Mouse (Mus musculus) intestine, embryonic 14.5 days (tissue): Measurements from ENCODE around the gene Rasa3. TPM values are rescaled to one million over a fixed set of nuclear protein-coding genes. Genes with fewer than 3 reads are reported as not detected.

Source experiments
- ATAC-seq: fragments of 200-750 bp; cut with Nextera tagmentation; replicated peaks from 2 replicates; pipeline ENCODE4 v1.8.0; 2017; ENCODE audit warnings: low read depth, moderate number of reproducible peaks, moderate TSS enrichment, moderate library complexity; ENCODE audit not compliant: low FRiP score, low TSS enrichment
- DNase-seq: peaks from one replicate; pipeline ENCODE4 v3.0.0-alpha.2; 2018; ENCODE audit warnings: low spot score
- H3K27ac ChIP-seq: fragments of 300-500 bp; sonication (generic); 2 replicates; pipeline ENCODE4 v1.5.1; 2014; ENCODE audit warnings: low read depth, mild to moderate bottlenecking, control low read depth
- H3K27me3 ChIP-seq: fragments of 300-500 bp; sonication (generic); replicated peaks from 2 replicates; pipeline ENCODE4 v1.6.1; 2014; ENCODE audit warnings: low read length, control low read depth; ENCODE audit not compliant: control insufficient read depth, insufficient read depth
- H3K36me3 ChIP-seq: fragments of 300-500 bp; sonication (generic); 2 replicates; pipeline ENCODE4 v1.6.1; 2014; ENCODE audit warnings: low read length, control low read depth; ENCODE audit not compliant: control insufficient read depth, insufficient read depth
- H3K4me1 ChIP-seq: fragments of 300-500 bp; sonication (generic); replicated peaks from 2 replicates; pipeline ENCODE4 v1.6.1; 2014; ENCODE audit warnings: low read length, control low read depth, mixed read lengths; ENCODE audit not compliant: control insufficient read depth, insufficient read depth
- H3K4me2 ChIP-seq: fragments of 300-500 bp; sonication (generic); 2 replicates; pipeline ENCODE4 v1.6.1; 2014; ENCODE audit warnings: low read length
- H3K4me3 ChIP-seq: fragments of 300-500 bp; sonication (generic); 2 replicates; pipeline ENCODE4 v1.5.1; 2014; ENCODE audit warnings: low read depth, low read length, control low read depth, mixed read lengths
- H3K9ac ChIP-seq: fragments of 300-500 bp; sonication (generic); 2 replicates; pipeline ENCODE4 v1.6.1; 2014; ENCODE audit warnings: mild to moderate bottlenecking, low read length
- H3K9me3 ChIP-seq: fragments of 300-500 bp; sonication (generic); 2 replicates; pipeline ENCODE4 v1.6.1; 2016; ENCODE audit warnings: low read length, control low read depth; ENCODE audit not compliant: control insufficient read depth
- WGBS: fragments of 180-500 bp; shearing (Covaris S2); extraction: QIAGEN DNeasy Blood & Tissue Kit; methylation state at CpG from one replicate; pipeline ENCODE4 v1.1.7; 2014; 5-methylcytosine and 5-hydroxymethylcytosine counted together
- polyA plus RNA-seq: library from polyadenylated mRNA; unstranded; fragments of >200 nt; fragmentation: Nextera tagmentation; extraction: Ambion mirVana; gene quantifications from 2 replicates; pipeline ENCODE4 v1.2.1, GENCODE M21; 2014

Rasa3 gene
- polyA plus RNA-seq, 1 experiment from 2014 or later: 24.9 TPM

DNA sequence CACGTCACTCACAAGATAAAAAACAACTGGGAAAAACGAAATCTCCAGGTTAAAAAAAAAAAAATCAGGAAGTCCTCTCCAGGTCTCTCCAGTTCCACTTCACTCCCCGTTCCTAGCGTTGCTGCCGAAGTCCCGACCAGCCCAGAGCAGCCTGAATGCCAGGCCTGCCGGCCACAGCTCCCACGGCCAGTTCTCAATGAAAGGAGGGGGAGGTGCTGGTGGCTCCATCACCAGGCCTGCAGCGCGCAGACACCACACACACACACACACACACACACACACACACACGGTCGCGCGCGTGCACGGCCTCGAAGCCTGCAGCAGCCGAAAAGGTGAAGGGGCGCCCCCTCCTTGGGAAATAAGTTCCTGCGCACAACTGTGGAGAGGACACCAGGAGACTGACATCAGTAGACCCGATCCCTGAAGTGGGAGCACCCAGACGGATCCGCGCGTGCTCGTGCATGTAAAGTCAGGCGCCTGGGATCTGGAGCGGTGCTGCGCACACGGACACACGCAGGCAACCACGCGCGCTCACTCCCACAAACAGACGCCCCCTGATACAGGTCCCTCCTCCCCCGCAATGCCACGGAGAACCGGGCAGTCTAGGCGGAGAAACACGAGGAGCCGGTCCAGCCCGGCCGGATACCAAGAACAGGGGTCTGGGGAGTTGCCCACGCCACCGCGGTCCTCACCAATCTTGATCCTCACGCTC, 546 bp downstream of the Rasa3 start:
- DNase-seq: peak; percentile 91
- H3K36me3 ChIP-seq: no peaks in the 10 kb centered on the region
- 0 out of 2 replicates have a peak, but pooled peaks cover 3% of the 10 kb centered on the region for H3K27me3 ChIP-seq
- peak; percentile 63 for ATAC-seq
- H3K4me1 ChIP-seq: peaks cover 17% of the 10 kb centered on the region
- H3K4me3 ChIP-seq: peak overlapping the region; percentile 54
- no peaks in the 10 kb centered on the region for H3K9me3 ChIP-seq
- WGBS: under 1% methylated on average over 47 of the region's 47 CpGs
- H3K27ac ChIP-seq: peak overlapping the region; percentile 63
- H3K4me2 ChIP-seq: peak overlapping the region; percentile 77
- H3K9ac ChIP-seq: peak overlapping the region; percentile 59

DNA sequence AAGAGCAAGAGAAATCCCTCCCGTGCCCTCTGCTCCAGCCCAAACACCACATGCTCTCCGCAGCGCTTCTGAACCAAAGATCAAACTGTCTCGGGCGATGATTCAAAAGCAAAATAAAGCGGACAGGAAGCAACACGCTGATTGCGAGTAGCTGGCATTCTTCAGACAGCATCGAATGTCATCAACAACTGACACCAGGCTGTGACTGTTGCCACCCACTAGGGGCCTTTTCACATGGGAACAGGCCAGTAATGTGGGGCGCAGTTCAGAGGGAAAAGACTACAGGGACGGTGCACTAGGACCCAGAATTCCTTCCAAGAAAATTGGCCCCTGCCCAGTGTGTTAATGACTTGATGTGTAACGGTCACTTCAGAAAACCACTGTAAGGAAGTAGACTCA, 1.1 kb downstream of the Rasa3 start:
- no peaks in the 10 kb centered on the region for H3K9me3 ChIP-seq
- peak overlapping the region; percentile 63 for H3K27ac ChIP-seq

DNA sequence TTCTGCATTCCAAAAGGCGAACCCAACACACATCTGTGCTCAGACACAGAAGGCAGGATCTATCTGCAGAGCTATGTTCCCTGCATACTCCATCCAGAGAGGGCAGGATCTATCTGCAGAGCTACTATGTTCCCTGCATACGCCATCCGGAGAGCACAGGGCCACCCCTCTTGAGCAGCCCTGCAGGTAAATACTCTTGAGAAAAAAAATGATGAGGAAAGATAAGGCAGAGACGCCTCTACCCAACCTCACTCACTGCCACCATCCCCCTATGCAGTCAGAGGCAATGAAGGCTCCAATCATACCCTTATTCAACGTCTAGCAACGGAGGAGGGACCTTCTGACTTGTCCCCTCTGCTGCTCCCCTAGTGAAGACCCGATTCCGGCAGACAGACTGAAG, 1.9 kb downstream of the Rasa3 start:
- H3K9me3 ChIP-seq: no peaks in the 10 kb centered on the region
- no peak for ATAC-seq
- 35% methylated on average over 8 of the region's 8 CpGs for WGBS
- no peaks in the 10 kb centered on the region for H3K36me3 ChIP-seq
- H3K27me3 ChIP-seq: 0 out of 2 replicates have a peak, but pooled peaks cover 3% of the 10 kb centered on the region
- H3K27ac ChIP-seq: no peak overlapping the region
- H3K4me1 ChIP-seq: peaks cover 17% of the 10 kb centered on the region
- no peak for DNase-seq
- peak overlapping the region; percentile 77 for H3K4me2 ChIP-seq
- peak overlapping the region; percentile 54 for H3K4me3 ChIP-seq
- H3K9ac ChIP-seq: peak overlapping the region; percentile 59; the same call in 1 of the 2 replicates

More for the DNA sequence above, 1.1 kb downstream of the Rasa3 start:
- ATAC-seq (no peak), DNase-seq (no peak)
- Histone ChIP-seq H3K4me1 (peaks cover 17% of the 10 kb centered on the region), H3K36me3 (no peaks in the 10 kb centered on the region), H3K9ac (peak overlapping the region; percentile 59), H3K4me2 (peak overlapping the region; percentile 77), H3K4me3 (peak overlapping the region; percentile 54), H3K27me3 (0 out of 2 replicates have a peak, but pooled peaks cover 3% of the 10 kb centered on the region)
- WGBS: 2% methylated on average over 12 of the region's 12 CpGs

DNA sequence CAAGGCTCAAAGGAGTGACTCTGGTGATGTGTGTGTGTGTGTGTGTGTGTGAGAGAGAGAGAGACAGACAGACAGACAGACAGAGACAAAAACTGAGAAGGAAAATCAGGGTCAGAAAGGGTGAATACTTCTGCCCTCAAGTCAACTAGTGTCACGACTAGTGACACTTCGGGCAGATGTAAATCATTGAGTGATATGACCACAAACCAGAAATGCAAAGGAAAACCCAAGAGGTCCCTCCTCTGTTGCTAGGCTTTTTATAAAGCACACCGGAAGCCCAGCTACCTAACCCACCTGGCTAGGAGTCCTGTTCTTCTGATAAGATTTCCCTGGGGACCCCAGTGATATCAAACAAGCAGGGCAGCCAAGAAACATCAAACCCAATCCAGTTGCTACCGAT, 2.3 kb downstream of the Rasa3 start:
- ATAC-seq (no peak), DNase-seq (no peak)
- no peak overlapping the region for H3K27ac ChIP-seq
- H3K9ac ChIP-seq: no peak overlapping the region
- no peaks in the 10 kb centered on the region for H3K36me3 ChIP-seq
- peak overlapping the region; percentile 77 for H3K4me2 ChIP-seq
- H3K9me3 ChIP-seq: no peaks in the 10 kb centered on the region
- 64% methylated on average over 4 of the region's 4 CpGs for WGBS
- H3K4me3 ChIP-seq: peak overlapping the region; percentile 54; the same call in 1 of the 2 replicates
- H3K4me1 ChIP-seq: peaks cover 20% of the 10 kb centered on the region
- H3K27me3 ChIP-seq: 0 out of 2 replicates have a peak, but pooled peaks cover 3% of the 10 kb centered on the region

DNA sequence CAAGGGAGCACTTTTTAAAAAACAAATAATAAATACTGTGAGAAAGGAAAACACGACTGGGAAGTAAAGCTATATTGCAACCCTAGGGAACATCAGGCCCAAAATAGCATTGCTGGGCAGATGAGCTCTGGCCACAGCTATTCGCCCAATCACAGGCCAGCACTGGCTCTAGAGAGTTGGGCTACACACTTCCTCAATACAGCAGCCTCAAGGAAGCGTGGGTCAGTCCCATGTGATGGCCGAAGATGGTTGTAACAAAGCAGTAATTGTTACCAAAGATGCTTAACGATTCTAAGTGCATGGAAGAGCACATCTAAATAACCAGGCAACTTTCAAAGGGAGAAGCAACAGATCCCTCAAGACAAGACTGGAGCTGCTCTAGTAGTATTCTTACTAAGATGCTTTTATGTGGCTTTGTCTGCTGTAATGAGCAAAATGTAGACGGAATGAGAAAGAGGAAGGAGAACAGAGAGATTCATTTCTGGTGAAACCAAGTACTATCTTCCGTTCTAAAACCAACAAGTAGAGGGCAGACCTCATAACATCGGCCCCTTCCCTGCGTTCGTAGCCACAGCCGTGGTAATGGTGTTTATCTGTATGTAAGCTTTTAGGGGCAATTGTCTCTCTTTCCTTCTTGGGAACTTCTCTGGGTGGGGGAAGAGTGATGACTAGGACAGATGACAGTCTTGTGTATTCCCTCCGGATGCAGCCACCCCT, 3.0 kb downstream of the Rasa3 start:
- Histone ChIP-seq H3K9ac (no peak overlapping the region), H3K4me2 (peak overlapping the region; percentile 77; the same call in 1 of the 2 replicates), H3K4me3 (no peak overlapping the region), H3K27me3 (no peaks in the 10 kb centered on the region), H3K4me1 (peaks cover 27% of the 10 kb centered on the region), H3K27ac (no peak overlapping the region), H3K36me3 (no peaks in the 10 kb centered on the region), H3K9me3 (no peaks in the 10 kb centered on the region)
- WGBS: 52% methylated on average over 12 of the region's 12 CpGs
- no peak for ATAC-seq
- DNase-seq: no peak

DNA sequence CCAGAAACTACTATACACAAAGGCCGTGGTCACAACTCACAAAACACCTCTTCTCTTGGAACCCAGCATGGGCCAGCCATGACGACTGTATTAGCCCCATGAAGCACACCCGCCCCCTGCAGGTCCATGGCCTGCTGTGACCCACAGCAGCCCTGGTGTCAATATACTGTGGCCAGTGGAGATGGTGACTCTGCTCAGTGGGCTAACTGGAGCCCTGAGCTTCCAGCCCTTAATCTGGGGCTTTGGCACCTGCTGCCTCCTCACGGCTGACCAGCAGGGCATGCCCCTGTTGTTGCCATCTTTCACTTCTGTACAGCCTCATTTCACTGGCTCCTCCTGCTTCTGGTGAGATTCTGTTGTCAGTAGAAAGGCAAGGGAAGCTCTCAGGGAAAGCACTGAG, 4.2 kb downstream of the Rasa3 start:
- DNase-seq (no peak), ATAC-seq (no peak)
- H3K27ac ChIP-seq: no peak overlapping the region
- H3K9me3 ChIP-seq: no peaks in the 10 kb centered on the region
- H3K4me2 ChIP-seq: no peak overlapping the region
- no peaks in the 10 kb centered on the region for H3K36me3 ChIP-seq
- 72% methylated on average over 4 of the region's 4 CpGs for WGBS
- no peak overlapping the region for H3K9ac ChIP-seq
- no peak overlapping the region for H3K4me3 ChIP-seq
- H3K4me1 ChIP-seq: peaks cover 37% of the 10 kb centered on the region
- no peaks in the 10 kb centered on the region for H3K27me3 ChIP-seq

DNA sequence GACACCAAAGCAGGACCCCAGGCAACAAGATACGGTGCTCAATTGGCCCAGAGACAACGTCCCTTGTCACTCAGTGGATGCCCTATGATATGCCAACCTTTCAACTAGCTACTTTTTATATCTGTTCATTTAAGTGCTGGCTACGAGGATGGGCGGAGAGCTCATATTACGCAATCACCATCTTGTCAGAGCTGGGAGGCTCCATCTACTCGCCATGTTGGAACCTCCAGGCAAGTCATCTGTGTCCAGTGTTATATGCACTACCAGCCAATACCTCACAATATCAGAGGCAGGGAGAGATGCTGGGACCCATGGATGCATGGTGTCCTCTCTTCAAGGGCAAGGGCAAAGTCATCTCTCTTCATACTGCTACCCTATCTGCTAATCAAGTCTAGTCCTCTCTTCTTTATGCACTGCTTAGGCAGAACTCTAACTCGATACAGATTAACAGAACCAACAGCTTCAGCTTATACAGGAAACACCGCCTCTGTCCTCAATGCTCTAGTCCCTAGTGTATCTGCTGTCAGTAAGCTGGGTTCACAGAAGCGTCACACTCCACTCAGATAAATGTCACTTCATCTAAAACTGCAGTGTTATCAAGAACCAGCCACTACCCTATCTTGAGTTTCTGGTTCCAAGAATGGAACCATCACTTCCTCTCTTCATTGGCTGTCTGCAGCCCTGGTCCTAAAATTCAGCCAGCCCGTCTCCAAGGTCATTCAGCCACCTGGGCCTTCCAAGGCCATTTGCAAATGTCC, 6.0 kb downstream of the Rasa3 start:
- no peak for DNase-seq
- no peak overlapping the region for H3K9ac ChIP-seq
- H3K27ac ChIP-seq: no peak overlapping the region
- H3K36me3 ChIP-seq: no peaks in the 10 kb centered on the region
- H3K27me3 ChIP-seq: no peaks in the 10 kb centered on the region
- ATAC-seq: no peak
- H3K4me3 ChIP-seq: no peak overlapping the region
- H3K4me2 ChIP-seq: no peak overlapping the region
- H3K4me1 ChIP-seq: peaks cover 41% of the 10 kb centered on the region
- 91% methylated on average over 10 of the region's 10 CpGs for WGBS
- no peaks in the 10 kb centered on the region for H3K9me3 ChIP-seq

DNA sequence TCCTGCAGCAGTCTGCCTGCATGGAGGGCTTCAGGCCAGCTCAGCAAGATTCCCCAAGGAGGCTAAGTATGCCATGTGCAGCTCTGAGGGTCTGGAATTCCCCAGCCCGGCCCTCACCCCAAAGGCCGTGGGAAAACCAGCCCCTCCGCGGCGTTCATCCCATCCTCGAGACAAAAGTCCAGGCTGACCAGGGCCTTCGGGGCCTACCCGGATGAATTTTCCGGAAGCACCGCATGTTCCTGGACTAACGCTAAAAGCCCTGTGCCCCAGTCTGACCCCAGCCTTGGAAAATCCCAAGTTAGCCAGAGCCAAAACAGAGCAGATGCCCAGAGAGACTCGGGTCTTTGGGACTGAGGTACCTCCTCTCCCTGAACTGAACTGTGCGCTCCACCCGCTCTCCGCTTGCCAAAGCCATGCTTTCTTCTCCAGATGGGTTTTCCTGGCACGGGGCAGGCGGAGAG, 7.4 kb downstream of the Rasa3 start:
- ATAC-seq (no peak), DNase-seq (no peak)
- no peaks in the 10 kb centered on the region for H3K27me3 ChIP-seq
- no peaks in the 10 kb centered on the region for H3K9me3 ChIP-seq
- H3K36me3 ChIP-seq: no peaks in the 10 kb centered on the region
- no peak overlapping the region for H3K4me2 ChIP-seq
- H3K27ac ChIP-seq: 0 out of 2 replicates have a peak overlapping the region, but pooled peaks have one; percentile 16
- no peak overlapping the region for H3K9ac ChIP-seq
- no peak overlapping the region for H3K4me3 ChIP-seq
- 73% methylated on average over 17 of the region's 17 CpGs for WGBS
- H3K4me1 ChIP-seq: peaks cover 30% of the 10 kb centered on the region
